Mouse (Mus musculus) left cerebral cortex, postnatal 36 days (tissue): ENCODE data around the gene Neurl3. TPM values are rescaled to one million over a fixed set of nuclear protein-coding genes. Genes with fewer than 3 reads are reported as not detected.

Experiments
- DNase-seq, 2 experiments: peaks; one replicate each; pipeline ENCODE4 v3.0.0; 2021 to 2022; ENCODE audit warnings: low spot score in 2 of 2, mixed read lengths in 1 of 2
- intact Hi-C: fragments of 180-260 bp; cut with DNase I; formaldehyde crosslinking; loops from one replicate; pipeline ENCODE4 v1.15.1; 2025
- total RNA-seq, 2 experiments: library from RNA; stranded (reverse); gene quantifications; 2 replicates each; pipeline ENCODE4 v1.2.3; 2021

The Neurl3 gene
- total RNA-seq, result under 1 TPM; 0.32 to 0.91 TPM

DNA sequence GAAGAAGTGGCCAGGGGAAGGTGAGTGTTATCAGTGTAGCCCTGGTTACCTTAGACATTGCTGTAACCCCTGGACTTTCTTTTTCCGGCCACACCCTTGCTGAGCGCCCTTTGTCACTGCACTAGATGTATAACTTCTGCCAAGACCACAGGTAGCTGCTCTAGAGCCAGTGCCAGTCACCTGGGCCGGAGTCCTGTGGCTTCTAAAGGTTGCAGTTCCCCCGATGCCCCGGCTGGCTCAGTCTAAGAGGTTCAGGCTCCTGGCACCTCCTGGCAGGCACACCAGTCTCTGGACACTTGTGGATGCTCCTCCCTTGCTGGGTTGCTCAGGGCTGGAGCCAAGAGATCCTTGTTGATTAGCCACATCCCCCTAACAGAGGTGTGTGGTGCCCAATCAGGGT, at the start of gene Neurl3:
TSS of gene Neurl3 (minus strand) at position 225 of the 400 bp plus-strand sequence.
- intact Hi-C loops, result no loop called here
- DNase-seq, result no peak

DNA sequence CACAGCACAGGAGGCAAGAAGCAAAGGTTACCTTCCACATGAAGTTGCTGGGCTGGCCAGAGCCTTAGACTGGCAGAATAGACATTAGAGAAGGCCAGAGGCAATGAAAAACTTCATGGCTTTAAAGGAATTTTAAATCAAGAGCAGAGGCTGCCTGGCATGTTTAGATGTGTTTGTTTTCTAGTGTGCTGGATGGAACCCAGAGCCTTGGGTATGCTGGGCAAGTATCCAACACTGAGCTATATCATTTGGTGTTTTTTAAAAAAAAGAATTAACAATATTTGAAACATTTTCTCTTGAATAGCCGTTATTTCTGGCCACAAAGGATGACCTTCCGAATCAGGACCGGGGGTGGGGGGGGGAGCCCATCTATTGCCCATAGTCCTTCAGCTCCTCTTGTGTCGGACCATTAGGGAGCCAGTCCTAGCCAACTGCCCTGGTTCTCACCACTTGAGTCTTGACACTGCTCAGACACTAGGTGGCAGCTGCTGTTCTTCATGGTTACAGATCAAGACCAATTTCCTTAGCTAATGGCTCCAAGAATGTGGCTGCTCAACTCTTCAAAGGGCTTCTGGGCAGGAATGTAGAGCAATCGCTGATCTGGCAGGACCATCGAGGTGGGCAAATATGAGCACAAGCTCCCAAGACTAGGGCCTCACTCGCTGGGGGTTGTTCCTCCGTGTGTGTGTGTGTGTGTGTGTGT, 49.4 kb upstream of the Neurl3 start:
- intact Hi-C loops, result loop anchor here (10.0 kb wide), 1 partner anchor 171 kb away; no protein-coding TSS in a partner anchor
- DNase-seq, result peak; percentile 18 to 42

DNA sequence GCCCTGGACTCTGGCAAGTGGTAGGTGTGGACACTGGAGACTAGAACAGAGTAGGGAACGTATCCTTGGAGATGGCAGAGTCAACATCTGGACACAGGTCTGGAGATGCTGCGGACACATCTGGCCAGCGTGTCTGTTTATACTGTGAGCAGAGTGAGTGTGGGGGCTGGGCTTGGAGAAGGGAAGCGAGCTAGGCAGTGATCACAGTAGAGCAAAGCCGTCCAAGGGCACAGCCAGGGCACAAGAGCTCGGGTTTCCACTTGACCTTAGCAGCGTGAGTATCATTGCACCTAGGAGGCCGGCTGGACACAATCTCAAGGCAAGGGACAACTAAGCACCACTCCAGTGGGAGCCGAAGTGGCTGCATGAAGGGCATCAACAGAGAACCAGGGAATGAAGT, 48.6 kb upstream of the Neurl3 start:
- DNase-seq, result no peak
- intact Hi-C loops, result loop anchor here (10.0 kb wide), 1 partner anchor 172 kb away; no protein-coding TSS in a partner anchor

- no peak for DNase-seq
- intact Hi-C loops, result loop anchor here (10.0 kb wide), 1 partner anchor 173 kb away; no protein-coding TSS in a partner anchor
Observed at GRCm38 (mm10) chr1:36321829-36322573, 47.5 kb upstream of the Neurl3 start.

GRCm38 (mm10) chr1:36321164-36321563, 46.7 kb upstream of the Neurl3 start:
- intact Hi-C loops, result loop anchor here (10.0 kb wide), 1 partner anchor 174 kb away; no protein-coding TSS in a partner anchor

DNA sequence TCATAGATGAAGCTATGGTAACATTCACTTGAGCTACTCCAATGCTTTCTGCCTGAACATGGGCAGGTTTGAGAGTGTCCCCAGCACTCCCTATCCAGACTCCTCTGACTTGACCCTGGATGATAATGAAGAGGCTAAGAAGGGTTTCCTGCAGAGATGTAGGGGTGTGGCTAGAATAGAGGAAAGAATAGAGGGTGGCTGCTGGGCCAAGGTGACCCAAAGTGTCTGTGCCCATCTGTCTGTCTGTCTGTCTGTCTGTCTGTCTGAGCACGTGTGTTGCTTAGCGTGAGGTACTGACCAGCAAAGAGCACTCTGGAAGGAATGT, 41.3 kb upstream of the Neurl3 start:
- intact Hi-C loops, result no loop called here
- DNase-seq, result no peak

More at GRCm38 (mm10) chr1:36321164-36321563, 46.7 kb upstream of the Neurl3 start:
- no peak for DNase-seq

- no peak for DNase-seq
- intact Hi-C loops, result no loop called here
Observed at GRCm38 (mm10) chr1:36314959-36315775, 40.7 kb upstream of the Neurl3 start.

DNA sequence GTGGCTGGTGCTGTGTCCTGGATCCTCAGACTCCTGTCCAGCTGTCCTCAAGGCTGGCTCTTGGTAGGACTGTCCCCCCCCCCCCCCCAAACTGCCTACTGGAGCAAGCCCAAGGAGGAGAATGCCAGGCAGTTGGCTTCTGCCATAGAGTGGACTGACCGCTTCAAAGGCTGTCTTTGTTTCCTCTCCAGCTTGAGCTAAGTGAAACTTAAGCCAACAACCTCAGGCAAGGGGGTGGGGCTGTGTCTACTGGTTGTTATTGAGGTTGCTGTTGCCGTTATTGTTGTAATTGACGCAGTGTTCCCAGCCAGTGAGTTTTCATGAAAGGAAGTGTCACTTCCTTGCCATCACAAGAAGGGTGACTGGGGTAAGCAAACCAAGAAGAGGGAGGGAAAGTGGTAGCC, 35.0 kb upstream of the Neurl3 start:
- DNase-seq, result peak in 1 of 2 experiments; percentile 36
- intact Hi-C loops, result no loop called here

DNA sequence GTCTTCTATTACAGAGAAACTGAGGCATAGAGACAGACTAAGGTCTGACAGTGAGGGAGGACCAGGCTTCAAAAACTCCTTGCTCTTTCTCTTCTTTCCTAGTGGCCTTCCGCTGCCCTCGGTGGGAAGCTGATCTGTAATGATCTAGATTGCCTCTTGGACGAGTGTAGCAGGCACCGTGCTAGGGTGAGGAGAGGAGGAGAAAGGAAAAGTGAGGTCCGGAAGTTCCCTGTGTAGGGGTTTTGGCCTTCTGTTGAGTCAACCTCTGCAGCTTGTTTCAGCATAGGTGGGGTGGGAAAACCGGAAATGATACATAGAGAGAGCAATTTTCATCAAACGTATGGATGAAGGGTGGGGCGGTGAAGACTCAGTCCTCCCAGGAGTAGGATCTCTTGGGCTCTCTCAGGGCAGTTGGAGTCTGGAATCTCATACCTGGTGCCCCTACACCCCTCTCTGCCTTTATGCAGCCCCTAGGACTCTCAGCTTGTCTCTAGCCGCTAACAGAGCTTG, 34.5 kb upstream of the Neurl3 start:
- intact Hi-C loops, result no loop called here

DNA sequence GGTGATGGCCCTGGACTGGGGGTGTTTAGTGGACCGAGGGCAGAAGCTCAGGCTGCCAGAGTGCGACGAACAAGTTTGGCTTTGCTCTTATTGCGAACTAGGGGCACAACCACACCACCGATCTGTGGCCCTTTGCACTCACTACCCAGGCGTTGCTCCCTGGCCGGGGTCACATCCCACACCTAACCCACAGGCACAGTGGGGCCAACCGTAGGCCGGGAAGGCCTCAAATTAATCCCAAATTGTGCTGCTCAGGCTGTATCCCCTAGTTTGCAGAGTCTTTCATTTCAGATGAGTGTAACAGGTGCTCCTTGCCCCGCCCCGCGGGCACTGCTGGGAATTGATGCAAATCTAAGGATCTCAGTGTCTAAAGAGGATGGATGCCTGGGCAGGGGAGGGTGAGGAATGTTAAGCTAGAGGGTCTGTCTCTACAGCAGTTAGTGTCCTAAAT, 34.0 kb upstream of the Neurl3 start:
- intact Hi-C loops, result no loop called here
- DNase-seq, result no peak

More for the DNA sequence above, 34.5 kb upstream of the Neurl3 start:
- no peak for DNase-seq

- peak; percentile 81 for DNase-seq
- intact Hi-C loops, result no loop called here
Observed at GRCm38 (mm10) chr1:36307495-36308280, 33.2 kb upstream of the Neurl3 start, which contains the start of gene Arid5a. Gene Arid5a (plus strand): TSS chr1:36307733.

- no peak for DNase-seq
- intact Hi-C loops, result no loop called here
Observed at GRCm38 (mm10) chr1:36307121-36307494, 32.6 kb upstream of the Neurl3 start.

DNA sequence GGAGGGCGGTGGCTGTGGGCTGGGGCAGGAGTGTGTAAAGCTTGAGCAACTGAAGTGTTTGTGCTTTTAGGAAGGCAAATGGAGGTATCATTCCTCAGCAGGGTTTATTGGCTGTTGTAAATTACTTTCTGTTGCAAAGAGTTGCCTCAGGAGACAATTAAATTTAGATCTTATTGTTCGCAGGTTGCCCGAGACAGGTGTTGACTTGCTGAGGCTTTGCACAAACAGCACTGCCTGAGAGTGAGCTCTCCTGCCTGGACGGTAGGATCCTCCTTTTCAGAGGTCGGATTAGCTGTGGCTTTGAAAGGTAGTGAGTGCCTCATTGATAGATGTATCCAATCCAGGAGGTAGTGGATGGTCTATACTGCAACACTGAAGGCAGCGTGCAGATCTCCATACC, 31.6 kb upstream of the Neurl3 start:
- intact Hi-C loops, result no loop called here
- no peak for DNase-seq

DNA sequence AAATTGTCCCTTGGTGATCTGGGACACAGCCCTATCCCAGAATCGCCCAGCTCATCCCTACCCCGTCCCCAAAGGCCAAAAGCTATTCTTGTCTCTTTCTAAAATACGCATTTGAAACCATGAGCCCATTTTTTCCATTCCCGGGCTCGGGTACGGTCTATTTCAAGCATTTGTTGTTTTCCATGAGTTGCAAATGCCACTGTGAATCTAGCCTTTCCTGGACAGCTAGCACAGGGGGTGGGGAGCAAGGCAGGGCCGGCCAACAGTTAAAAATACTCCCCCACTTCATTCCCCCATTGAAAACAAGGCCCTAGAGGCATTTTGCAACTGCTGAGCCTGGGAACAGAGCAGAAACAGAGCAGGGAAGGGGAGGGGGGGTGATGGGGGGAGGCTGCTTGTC, 30.3 kb upstream of the Neurl3 start:
- no peak for DNase-seq
- intact Hi-C loops, result no loop called here

GRCm38 (mm10) chr1:36303381-36304320, 29.2 kb upstream of the Neurl3 start:
- DNase-seq, result peak; percentile 78 to 79
- intact Hi-C loops, result no loop called here

- intact Hi-C loops, result no loop called here
Observed at GRCm38 (mm10) chr1:36302957-36303356, 28.5 kb upstream of the Neurl3 start.

DNA sequence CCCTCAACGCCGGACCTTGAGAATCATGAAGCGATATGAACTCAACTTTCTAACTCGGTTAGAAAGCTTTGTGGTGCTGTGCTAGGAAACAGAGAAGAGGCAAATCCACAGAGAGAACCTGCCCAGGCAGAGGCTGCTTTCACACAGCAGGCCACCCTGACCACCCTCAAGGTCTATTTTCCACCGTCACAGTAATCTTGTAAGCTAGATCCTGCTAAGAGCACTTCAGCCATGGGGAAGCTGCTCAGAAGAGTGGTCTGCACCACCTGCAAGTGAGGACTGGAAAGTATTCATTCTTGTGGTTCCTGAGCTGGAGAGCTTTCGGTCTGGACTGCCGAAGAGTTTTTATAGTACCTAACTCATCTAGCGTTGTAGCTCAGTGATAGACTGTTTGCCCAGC, 27.8 kb upstream of the Neurl3 start:
- intact Hi-C loops, result no loop called here
- DNase-seq, result no peak

More at GRCm38 (mm10) chr1:36302957-36303356, 28.5 kb upstream of the Neurl3 start:
- no peak for DNase-seq

DNA sequence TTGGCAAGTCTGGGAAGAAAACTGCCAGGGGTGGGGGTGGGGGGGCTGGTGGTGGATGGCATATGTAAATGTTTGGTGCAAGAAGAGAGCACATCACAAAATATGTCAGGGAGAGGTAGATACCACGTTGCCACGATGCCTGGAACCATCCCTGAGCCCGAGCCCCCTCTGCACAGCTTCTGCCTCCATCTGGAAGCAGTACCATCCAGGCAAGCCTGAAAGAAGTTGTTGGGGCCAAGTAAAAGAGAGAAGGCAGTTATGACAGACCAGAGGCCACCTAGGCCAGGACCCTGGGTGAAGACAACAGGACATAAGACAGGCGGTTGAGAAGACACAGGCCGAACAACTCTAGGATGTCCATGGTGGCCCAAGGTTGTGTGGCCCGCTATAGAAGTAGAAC, 26.0 kb upstream of the Neurl3 start:
- DNase-seq, result no peak
- intact Hi-C loops, result no loop called here
